Mouse (Mus musculus) testis, adult 2 months (tissue): ENCODE data around the gene Ccr6. TPM values are rescaled to one million over a fixed set of nuclear protein-coding genes. Genes with fewer than 3 reads are reported as not detected.

Experiments
- H3K27ac ChIP-seq: fragments of 200-500 bp; 2 replicates; pipeline ENCODE4 v1.5.1; 2012; ENCODE audit warnings: low read depth, low read length; ENCODE audit not compliant: control insufficient read depth, insufficient read depth
- H3K27me3 ChIP-seq: fragments of 200-500 bp; 2 replicates; pipeline ENCODE4 v1.6.1; 2012; ENCODE audit warnings: mild to moderate bottlenecking, low read length, moderate library complexity; ENCODE audit not compliant: control insufficient read depth, insufficient read depth
- H3K36me3 ChIP-seq: fragments of 200-500 bp; 2 replicates; pipeline ENCODE4 v1.6.1; 2012; ENCODE audit warnings: mild to moderate bottlenecking, low read length; ENCODE audit not compliant: control insufficient read depth, insufficient read depth
- H3K4me1 ChIP-seq: fragments of 200-500 bp; 2 replicates; pipeline ENCODE4 v1.6.1; 2012; ENCODE audit warnings: low read length; ENCODE audit not compliant: control insufficient read depth, insufficient read depth
- H3K4me3 ChIP-seq: fragments of 200-500 bp; 2 replicates; pipeline ENCODE4 v1.5.1; 2012; ENCODE audit warnings: low read depth, mild to moderate bottlenecking, low read length, moderate library complexity, mixed read lengths; ENCODE audit not compliant: control insufficient read depth
- CTCF ChIP-seq: fragments of 200-500 bp; IDR thresholded peaks from 2 replicates; pipeline ENCODE4 v1.5.1; 2012; ENCODE audit warnings: low read depth, mild to moderate bottlenecking, inconsistent platforms, low read length, moderate library complexity; ENCODE audit not compliant: control insufficient read depth, insufficient read depth, insufficient replicate concordance
- POLR2A ChIP-seq: fragments of 200-500 bp; IDR thresholded peaks from 2 replicates; pipeline ENCODE4 v1.6.1; 2012; ENCODE audit warnings: low read depth, mild to moderate bottlenecking, inconsistent platforms, low read length, moderate library complexity; ENCODE audit not compliant: control insufficient read depth
- polyA plus RNA-seq: library from polyadenylated mRNA; depleted of rRNA; stranded (reverse); fragments of >200 nt; gene quantifications from 2 replicates; pipeline ENCODE4 v1.2.3, GENCODE M21; 2012; rRNA removed

The Ccr6 gene
- polyA plus RNA-seq, 1 experiment = 15.7 TPM

DNA sequence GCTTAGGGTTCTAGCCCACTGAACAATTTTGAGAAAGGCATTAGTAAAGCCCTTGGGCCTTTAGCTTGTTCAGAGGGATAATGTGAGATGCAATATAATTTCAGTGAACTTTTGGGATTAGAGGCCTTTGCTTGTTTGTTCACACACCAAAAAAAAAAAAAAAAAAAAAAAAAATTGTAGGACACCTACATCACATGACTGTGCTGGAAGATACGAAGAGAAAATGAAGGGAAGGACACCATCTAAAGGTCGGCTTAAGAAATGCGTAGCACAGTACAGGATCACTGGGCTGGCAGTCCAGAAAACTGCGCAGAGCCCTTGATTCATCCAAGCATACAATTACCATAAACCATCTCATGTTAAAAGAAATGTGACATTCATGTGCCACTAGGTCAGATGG, 65.7 kb downstream of the Ccr6 start:
- Histone ChIP-seq H3K4me1 (no peaks in the 10 kb centered on the region), H3K4me3 (no peak overlapping the region), H3K27me3 (no peaks in the 10 kb centered on the region), H3K36me3 (no peaks in the 10 kb centered on the region), H3K27ac (no peak overlapping the region)
- no peak for TF ChIP-seq CTCF

- H3K27me3 ChIP-seq = no peaks in the 10 kb centered on the region
- TF ChIP-seq POLR2A = no peak
- no peak overlapping the region for H3K4me3 ChIP-seq
- H3K27ac ChIP-seq = no peak overlapping the region
- no peaks in the 10 kb centered on the region for H3K4me1 ChIP-seq
- no peaks in the 10 kb centered on the region for H3K36me3 ChIP-seq
Measured at GRCm38 (mm10) chr17:8302772-8303438, 67.1 kb downstream of the Ccr6 start.

- H3K27ac ChIP-seq = no peak overlapping the region
- TF ChIP-seq POLR2A (no peak), CTCF (no peak)
- H3K4me1 ChIP-seq = no peaks in the 10 kb centered on the region
- H3K27me3 ChIP-seq = no peaks in the 10 kb centered on the region
- no peaks in the 10 kb centered on the region for H3K36me3 ChIP-seq
- no peak overlapping the region for H3K4me3 ChIP-seq
Measured at GRCm38 (mm10) chr17:8303671-8304070, 67.8 kb downstream of the Ccr6 start.

GRCm38 (mm10) chr17:8305801-8306200, 70.0 kb downstream of the Ccr6 start:
- H3K4me3 ChIP-seq = no peak overlapping the region
- no peaks in the 10 kb centered on the region for H3K27me3 ChIP-seq
- no peak for TF ChIP-seq POLR2A
- no peak for TF ChIP-seq CTCF
- no peak overlapping the region for H3K27ac ChIP-seq
- H3K4me1 ChIP-seq = no peaks in the 10 kb centered on the region
- no peaks in the 10 kb centered on the region for H3K36me3 ChIP-seq

Other genes starting within 250 kb of the Ccr6 start
- 0.11 and 0.58 TPM in 2 replicates for gene Gm49673, start 88.3 kb upstream of the Ccr6 start, polyA plus RNA-seq
- 18.3 and 19.1 TPM in 2 replicates for gene Rnaset2a, start 87.9 kb upstream of the Ccr6 start, polyA plus RNA-seq
- 27.1 and 28.2 TPM in 2 replicates for gene Fgfr1op, start 70.5 kb upstream of the Ccr6 start, polyA plus RNA-seq
- 36.7 and 42.3 TPM in 2 replicates for gene Mpc1, start 46.9 kb downstream of the Ccr6 start, polyA plus RNA-seq
- 34.6 and 40.9 TPM in 2 replicates for gene Sft2d1, start 75.1 kb downstream of the Ccr6 start, polyA plus RNA-seq
- 0.15 and 0.16 TPM in 2 replicates for gene Prr18, start 101.4 kb downstream of the Ccr6 start, polyA plus RNA-seq
- gene T2, start 119.9 kb downstream of the Ccr6 start, polyA plus RNA-seq = 0.13 and 0.16 TPM in 2 replicates
- 0.09 and 0.28 TPM in 2 replicates for gene T, start 198.4 kb downstream of the Ccr6 start, polyA plus RNA-seq